Mouse (Mus musculus): ENCODE results near the gene Il22ra2. TPM values are rescaled to one million over a fixed set of nuclear protein-coding genes. Genes with fewer than 3 reads are reported as not detected.
A peak's percentile ranks its signal among the peaks of the same experiment; 100 is the strongest.

Il22ra2 gene
- polyA plus RNA-seq, 1 experiment from 2014 or later: 0.11 TPM

GRCm38 (mm10) chr10:19611616-19612015 lies 10.2 kb upstream of the Il22ra2 start:
- H3K36me3 ChIP-seq (ENCODE audit: control insufficient read depth, insufficient read depth, low read length): peaks cover 25% of the 10 kb centered on the region
- peaks cover 13% of the 10 kb centered on the region; the same call in 1 of the 2 replicates for H3K4me1 ChIP-seq (ENCODE audit: control insufficient read depth, insufficient read depth, low read length)
- H3K4me2 ChIP-seq (ENCODE audit: low read depth, low read length): no peak overlapping the region
- no peak overlapping the region for H3K4me3 ChIP-seq (ENCODE audit: low read depth, low read length)
- no peak overlapping the region for H3K9ac ChIP-seq (ENCODE audit: low read depth, low read length)
- 56% methylated on average over 2 of the region's 2 CpGs for WGBS
- H3K9me3 ChIP-seq (ENCODE audit: control insufficient read depth, low read length): no peaks in the 10 kb centered on the region
- ATAC-seq (ENCODE audit: low read depth): no peak
- H3K27ac ChIP-seq (replicated peaks; ENCODE audit: low read depth, low read length): no peak overlapping the region
- no peaks in the 10 kb centered on the region for H3K27me3 ChIP-seq (replicated peaks; ENCODE audit: control insufficient read depth, insufficient read depth, low read length)
- DNase-seq (ENCODE audit: low spot score): no peak

GRCm38 (mm10) chr10:19613111-19613753 lies 8.6 kb upstream of the Il22ra2 start:
- H3K4me1 ChIP-seq (ENCODE audit: control insufficient read depth, insufficient read depth, low read length): peaks cover 13% of the 10 kb centered on the region; the same call in 1 of the 2 replicates
- WGBS: 35% methylated on average over 7 of the region's 7 CpGs
- 0 out of 2 replicates have a peak overlapping the region, but pooled peaks have one; percentile 20 for H3K4me2 ChIP-seq (ENCODE audit: low read depth, low read length)
- H3K9ac ChIP-seq (ENCODE audit: low read depth, low read length): 0 out of 2 replicates have a peak overlapping the region, but pooled peaks have one; percentile 10
- H3K4me3 ChIP-seq (ENCODE audit: low read depth, low read length): no peak overlapping the region
- peak overlapping the region; percentile 74 for H3K27ac ChIP-seq (replicated peaks; ENCODE audit: low read depth, low read length)
- DNase-seq (ENCODE audit: low spot score) (peak; percentile 74), ATAC-seq (ENCODE audit: low read depth) (peak; percentile 53)
- peaks cover 10% of the 10 kb centered on the region; the same call in 1 of the 2 replicates for H3K36me3 ChIP-seq (ENCODE audit: control insufficient read depth, insufficient read depth, low read length)
- no peaks in the 10 kb centered on the region for H3K9me3 ChIP-seq (ENCODE audit: control insufficient read depth, low read length)
- no peaks in the 10 kb centered on the region for H3K27me3 ChIP-seq (replicated peaks; ENCODE audit: control insufficient read depth, insufficient read depth, low read length)

- Histone ChIP-seq H3K36me3 (ENCODE audit: control insufficient read depth, insufficient read depth, low read length) (no peaks in the 10 kb centered on the region), H3K27ac (replicated peaks; ENCODE audit: low read depth, low read length) (no peak overlapping the region), H3K9ac (ENCODE audit: low read depth, low read length) (no peak overlapping the region), H3K9me3 (ENCODE audit: control insufficient read depth, low read length) (no peaks in the 10 kb centered on the region), H3K4me2 (ENCODE audit: low read depth, low read length) (no peak overlapping the region), H3K4me1 (ENCODE audit: control insufficient read depth, insufficient read depth, low read length) (no peaks in the 10 kb centered on the region), H3K4me3 (ENCODE audit: low read depth, low read length) (no peak overlapping the region), H3K27me3 (replicated peaks; ENCODE audit: control insufficient read depth, insufficient read depth, low read length) (no peaks in the 10 kb centered on the region)
- DNase-seq (ENCODE audit: low spot score): no peak
- no peak for ATAC-seq (ENCODE audit: low read depth)
- WGBS: 71% methylated on average over 5 of the region's 5 CpGs
Observed at GRCm38 (mm10) chr10:19619736-19620135, 2.1 kb upstream of the Il22ra2 start.

- no peak for ATAC-seq (ENCODE audit: low read depth)
Observed at GRCm38 (mm10) chr10:19624617-19625016, 2.8 kb downstream of the Il22ra2 start.

GRCm38 (mm10) chr10:19627342-19627741 lies 5.5 kb downstream of the Il22ra2 start:
- H3K4me1 ChIP-seq (ENCODE audit: control insufficient read depth, insufficient read depth, low read length): no peaks in the 10 kb centered on the region
- DNase-seq (ENCODE audit: low spot score) (peak; percentile 21), ATAC-seq (ENCODE audit: low read depth) (no peak)
- no peaks in the 10 kb centered on the region for H3K27me3 ChIP-seq (replicated peaks; ENCODE audit: control insufficient read depth, insufficient read depth, low read length)
- H3K9me3 ChIP-seq (ENCODE audit: control insufficient read depth, low read length): no peaks in the 10 kb centered on the region
- no peak overlapping the region for H3K4me3 ChIP-seq (ENCODE audit: low read depth, low read length)
- 81% methylated on average over 2 of the region's 2 CpGs for WGBS
- H3K36me3 ChIP-seq (ENCODE audit: control insufficient read depth, insufficient read depth, low read length): no peaks in the 10 kb centered on the region
- no peak overlapping the region for H3K27ac ChIP-seq (replicated peaks; ENCODE audit: low read depth, low read length)
- H3K9ac ChIP-seq (ENCODE audit: low read depth, low read length): no peak overlapping the region
- H3K4me2 ChIP-seq (ENCODE audit: low read depth, low read length): no peak overlapping the region

More at GRCm38 (mm10) chr10:19624617-19625016, 2.8 kb downstream of the Il22ra2 start:
- no peaks in the 10 kb centered on the region for H3K4me1 ChIP-seq (ENCODE audit: control insufficient read depth, insufficient read depth, low read length)
- H3K9ac ChIP-seq (ENCODE audit: low read depth, low read length): no peak overlapping the region
- DNase-seq (ENCODE audit: low spot score): no peak
- no peaks in the 10 kb centered on the region for H3K9me3 ChIP-seq (ENCODE audit: control insufficient read depth, low read length)
- H3K4me3 ChIP-seq (ENCODE audit: low read depth, low read length): no peak overlapping the region
- no peaks in the 10 kb centered on the region for H3K27me3 ChIP-seq (replicated peaks; ENCODE audit: control insufficient read depth, insufficient read depth, low read length)
- WGBS: 88% methylated on average over 1 of the region's 1 CpGs
- H3K27ac ChIP-seq (replicated peaks; ENCODE audit: low read depth, low read length): no peak overlapping the region
- no peaks in the 10 kb centered on the region for H3K36me3 ChIP-seq (ENCODE audit: control insufficient read depth, insufficient read depth, low read length)
- no peak overlapping the region for H3K4me2 ChIP-seq (ENCODE audit: low read depth, low read length)

GRCm38 (mm10) chr10:19627748-19628147 lies 6.0 kb downstream of the Il22ra2 start:
- no peak for ATAC-seq (ENCODE audit: low read depth)
- Histone ChIP-seq H3K4me3 (ENCODE audit: low read depth, low read length) (no peak overlapping the region), H3K9me3 (ENCODE audit: control insufficient read depth, low read length) (no peaks in the 10 kb centered on the region), H3K27ac (replicated peaks; ENCODE audit: low read depth, low read length) (no peak overlapping the region), H3K36me3 (ENCODE audit: control insufficient read depth, insufficient read depth, low read length) (no peaks in the 10 kb centered on the region), H3K4me2 (ENCODE audit: low read depth, low read length) (no peak overlapping the region), H3K4me1 (ENCODE audit: control insufficient read depth, insufficient read depth, low read length) (no peaks in the 10 kb centered on the region), H3K9ac (ENCODE audit: low read depth, low read length) (no peak overlapping the region), H3K27me3 (replicated peaks; ENCODE audit: control insufficient read depth, insufficient read depth, low read length) (no peaks in the 10 kb centered on the region)
- DNase-seq (ENCODE audit: low spot score): no peak
- WGBS: 74% methylated on average over 4 of the region's 4 CpGs

GRCm38 (mm10) chr10:19631616-19632195 lies 9.9 kb downstream of the Il22ra2 start:
- H3K4me3 ChIP-seq (ENCODE audit: low read depth, low read length): no peak overlapping the region
- H3K4me1 ChIP-seq (ENCODE audit: control insufficient read depth, insufficient read depth, low read length): no peaks in the 10 kb centered on the region
- whole genome bisulfite sequencing: 72% methylated on average over 13 of the region's 13 CpGs
- no peak overlapping the region for H3K9ac ChIP-seq (ENCODE audit: low read depth, low read length)
- H3K9me3 ChIP-seq (ENCODE audit: control insufficient read depth, low read length): no peaks in the 10 kb centered on the region
- H3K27ac ChIP-seq (replicated peaks; ENCODE audit: low read depth, low read length): no peak overlapping the region
- ATAC-seq (ENCODE audit: low read depth): no peak
- no peaks in the 10 kb centered on the region for H3K36me3 ChIP-seq (ENCODE audit: control insufficient read depth, insufficient read depth, low read length)
- H3K4me2 ChIP-seq (ENCODE audit: low read depth, low read length): no peak overlapping the region
- no peak for DNase-seq (ENCODE audit: low spot score)
- no peaks in the 10 kb centered on the region for H3K27me3 ChIP-seq (replicated peaks; ENCODE audit: control insufficient read depth, insufficient read depth, low read length)

GRCm38 (mm10) chr10:19638851-19639250 lies 17.1 kb downstream of the Il22ra2 start:
- ATAC-seq (ENCODE audit: low read depth) (no peak), DNase-seq (ENCODE audit: low spot score) (no peak)
- H3K4me2 ChIP-seq (ENCODE audit: low read depth, low read length): no peak overlapping the region
- WGBS: 80% methylated on average over 5 of the region's 5 CpGs
- no peaks in the 10 kb centered on the region for H3K27me3 ChIP-seq (replicated peaks; ENCODE audit: control insufficient read depth, insufficient read depth, low read length)
- no peak overlapping the region for H3K4me3 ChIP-seq (ENCODE audit: low read depth, low read length)
- no peaks in the 10 kb centered on the region for H3K36me3 ChIP-seq (ENCODE audit: control insufficient read depth, insufficient read depth, low read length)
- no peaks in the 10 kb centered on the region for H3K4me1 ChIP-seq (ENCODE audit: control insufficient read depth, insufficient read depth, low read length)
- H3K9me3 ChIP-seq (ENCODE audit: control insufficient read depth, low read length): no peaks in the 10 kb centered on the region
- no peak overlapping the region for H3K27ac ChIP-seq (replicated peaks; ENCODE audit: low read depth, low read length)
- no peak overlapping the region for H3K9ac ChIP-seq (ENCODE audit: low read depth, low read length)

- H3K4me1 ChIP-seq (ENCODE audit: control insufficient read depth, insufficient read depth, low read length): no peaks in the 10 kb centered on the region
- H3K27me3 ChIP-seq (replicated peaks; ENCODE audit: control insufficient read depth, insufficient read depth, low read length): no peaks in the 10 kb centered on the region
- 85% methylated on average over 1 of the region's 1 CpGs for WGBS
- no peaks in the 10 kb centered on the region for H3K9me3 ChIP-seq (ENCODE audit: control insufficient read depth, low read length)
- H3K4me3 ChIP-seq (ENCODE audit: low read depth, low read length): no peak overlapping the region
- no peak overlapping the region for H3K27ac ChIP-seq (replicated peaks; ENCODE audit: low read depth, low read length)
- no peaks in the 10 kb centered on the region for H3K36me3 ChIP-seq (ENCODE audit: control insufficient read depth, insufficient read depth, low read length)
- ATAC-seq (ENCODE audit: low read depth): no peak
- DNase-seq (ENCODE audit: low spot score): no peak
- H3K9ac ChIP-seq (ENCODE audit: low read depth, low read length): no peak overlapping the region
- no peak overlapping the region for H3K4me2 ChIP-seq (ENCODE audit: low read depth, low read length)
Observed at GRCm38 (mm10) chr10:19639630-19640029, 17.8 kb downstream of the Il22ra2 start.
